Mouse (Mus musculus) heart, postnatal 36 days (tissue): ENCODE data around the gene Lman2. TPM values are rescaled to one million over a fixed set of nuclear protein-coding genes. Genes with fewer than 3 reads are reported as not detected.
A peak's percentile ranks its signal among the peaks of the same experiment; 100 is the strongest.

Source experiments
- DNase-seq, 2 experiments: peaks; one replicate each; pipeline ENCODE4 v3.0.0; 2021 to 2022
- intact Hi-C: fragments of 180-260 bp; cut with DNase I; formaldehyde crosslinking; loops from one replicate; pipeline ENCODE4 v1.15.1; 2025
- total RNA-seq, 2 experiments: library from RNA; stranded (reverse); gene quantifications; 2 replicates each; pipeline ENCODE4 v1.2.3; 2021

Lman2 gene
- total RNA-seq, 2 experiments from 2014 or later, result 47.7 to 48.1 TPM

- no peak for DNase-seq
- intact Hi-C loops, result loop anchor here (10.0 kb wide), 1 partner anchor 224 kb away; the partner anchor contains the start of genes Uimc1 and Zfp346
Observed at GRCm38 (mm10) chr13:55328641-55329040, 33.9 kb downstream of the Lman2 start.

- intact Hi-C loops, result loop anchor here (10.0 kb wide), 1 partner anchor 223 kb away; the partner anchor contains the start of genes Uimc1 and Zfp346
- no peak for DNase-seq
Observed at GRCm38 (mm10) chr13:55328171-55328570, 34.4 kb downstream of the Lman2 start.

- DNase-seq, result peak; percentile 81 to 82
- intact Hi-C loops, result loop anchor here (10.0 kb wide), 1 partner anchor 223 kb away; the partner anchor contains the start of genes Uimc1 and Zfp346
Observed at GRCm38 (mm10) chr13:55327633-55328032, 35.0 kb downstream of the Lman2 start.

GRCm38 (mm10) chr13:55327169-55327568 is 35.4 kb downstream of the Lman2 start:
- intact Hi-C loops, result loop anchor here (10.0 kb wide), 1 partner anchor 222 kb away; the partner anchor contains the start of genes Uimc1 and Zfp346
- no peak for DNase-seq

- no peak for DNase-seq
- intact Hi-C loops, result loop anchor here (10.0 kb wide), 1 partner anchor 221 kb away; the partner anchor contains the start of genes Uimc1 and Zfp346
Observed at GRCm38 (mm10) chr13:55325596-55325995, 37.0 kb downstream of the Lman2 start.

- DNase-seq, result peak in 1 of 2 experiments; percentile 26
- intact Hi-C loops, result loop anchor here (10.0 kb wide), 1 partner anchor 217 kb away; the partner anchor contains the start of genes Uimc1 and Zfp346
Observed at GRCm38 (mm10) chr13:55322130-55322825, 40.3 kb downstream of the Lman2 start.

GRCm38 (mm10) chr13:55321434-55322129 is 41.0 kb downstream of the Lman2 start, which contains the start of gene Rab24:
Gene Rab24, minus strand, starts transcription at chr13:55321946.
- intact Hi-C loops, result loop anchor here (10.0 kb wide), 1 partner anchor 217 kb away; the partner anchor contains the start of genes Uimc1 and Zfp346

GRCm38 (mm10) chr13:55319931-55320533 is 42.6 kb downstream of the Lman2 start, which contains the start of gene Prelid1:
Gene Prelid1, plus strand, starts transcription at chr13:55320500.
- intact Hi-C loops, result loop anchor here (10.0 kb wide), 1 partner anchor 215 kb away; the partner anchor contains the start of genes Uimc1 and Zfp346
- no peak for DNase-seq

More at GRCm38 (mm10) chr13:55321434-55322129, 41.0 kb downstream of the Lman2 start, which contains the start of gene Rab24:
- peak; percentile 88 to 90 for DNase-seq

- no peak for DNase-seq
- intact Hi-C loops, result no loop called here
Observed at GRCm38 (mm10) chr13:55318351-55318750, 44.2 kb downstream of the Lman2 start.

- intact Hi-C loops, result no loop called here
- DNase-seq, result no peak
Observed at GRCm38 (mm10) chr13:55314891-55315412, 47.6 kb downstream of the Lman2 start.

- no peak for DNase-seq
- intact Hi-C loops, result no loop called here
Observed at GRCm38 (mm10) chr13:55313051-55313450, 49.5 kb downstream of the Lman2 start.

- intact Hi-C loops, result no loop called here
- DNase-seq, result no peak
Observed at GRCm38 (mm10) chr13:55312028-55312630, 50.5 kb downstream of the Lman2 start.

- no peak for DNase-seq
- intact Hi-C loops, result loop anchor here (5.0 kb wide), 1 partner anchor 34 kb away; no protein-coding TSS in a partner anchor
Observed at GRCm38 (mm10) chr13:55300913-55301312, 61.7 kb downstream of the Lman2 start.

GRCm38 (mm10) chr13:55296760-55297159 is 65.8 kb downstream of the Lman2 start:
- intact Hi-C loops, result no loop called here
- DNase-seq, result no peak

Other genes with a start within 250 kb of the Lman2 start
- not detected for gene Gm17617, start 229.2 kb downstream of the Lman2 start, total RNA-seq
- gene Fgfr4, start 210.1 kb downstream of the Lman2 start, total RNA-seq, result under 1 TPM; 0.36 to 0.73 TPM
- 10 to 100 TPM; 57.8 to 62.0 TPM for gene Nsd1, start 153.0 kb downstream of the Lman2 start, total RNA-seq
- gene Prelid1, start 42.3 kb downstream of the Lman2 start, total RNA-seq, result 10 to 100 TPM; 46.7 to 52.5 TPM
- 10 to 100 TPM; 39.2 to 40.5 TPM for gene Rab24, start 40.8 kb downstream of the Lman2 start, total RNA-seq
- under 1 TPM; 0.33 to 0.53 TPM for gene Mxd3, start 33.0 kb downstream of the Lman2 start, total RNA-seq
- gene Rgs14, start 6.9 kb upstream of the Lman2 start, total RNA-seq, result 1 to 10 TPM in 1 of 2 experiments, under 1 TPM in 1; 0.47 to 1.0 TPM
- gene Slc34a1, start 35.4 kb upstream of the Lman2 start, total RNA-seq, result not detected
- not detected for gene Pfn3, start 52.4 kb upstream of the Lman2 start, total RNA-seq
- gene F12, start 64.0 kb upstream of the Lman2 start, total RNA-seq, result not detected
- 10 to 100 TPM; 17.6 to 18.1 TPM for gene Grk6, start 82.3 kb upstream of the Lman2 start, total RNA-seq
- under 1 TPM; 0.58 to 0.70 TPM for gene Prr7, start 101.5 kb upstream of the Lman2 start, total RNA-seq
- 1 to 10 TPM; 9.4 to 9.6 TPM for gene Dbn1, start 125.3 kb upstream of the Lman2 start, total RNA-seq
- 10 to 100 TPM; 49.3 to 49.9 TPM for gene Pdlim7, start 150.9 kb upstream of the Lman2 start, total RNA-seq
- gene Dok3, start 166.5 kb upstream of the Lman2 start, total RNA-seq, result 1 to 10 TPM; 2.2 to 2.7 TPM
- 10 to 100 TPM; 14.4 to 14.7 TPM for gene Ddx41, start 173.9 kb upstream of the Lman2 start, total RNA-seq
- gene Fam193b, start 208.3 kb upstream of the Lman2 start, total RNA-seq, result 10 to 100 TPM; 13.7 to 18.1 TPM
- gene Tmed9, start 210.9 kb upstream of the Lman2 start, total RNA-seq, result 10 to 100 TPM; 85.3 to 86.2 TPM
- 1 to 10 TPM; 9.0 to 9.7 TPM for gene B4galt7, start 237.1 kb upstream of the Lman2 start, total RNA-seq